Mouse (Mus musculus): ENCODE results near the gene Tef.

Tef gene

GRCm38 (mm10) chr15:81828426-81829207 lies 26.4 kb downstream of the Tef start:
- no peak for DNase-seq (ENCODE audit: low read depth, low spot score)

- DNase-seq (ENCODE audit: low read depth, low spot score), result no peak
These were observed 27.0 kb downstream of the Tef start for GRCm38 (mm10) chr15:81829208-81829580.

- DNase-seq (ENCODE audit: low read depth, low spot score), result no peak
These were observed 28.3 kb downstream of the Tef start for GRCm38 (mm10) chr15:81830530-81830929.

GRCm38 (mm10) chr15:81831136-81831825 lies 29.1 kb downstream of the Tef start:
- DNase-seq (ENCODE audit: low read depth, low spot score), result peak; percentile 93

- no peak for DNase-seq (ENCODE audit: low read depth, low spot score)
These were observed 30.0 kb downstream of the Tef start for GRCm38 (mm10) chr15:81832219-81832618.

- no peak for DNase-seq (ENCODE audit: low read depth, low spot score)
These were observed 31.3 kb downstream of the Tef start for GRCm38 (mm10) chr15:81833481-81833880.

- no peak for DNase-seq (ENCODE audit: low read depth, low spot score)
These were observed 32.1 kb downstream of the Tef start for GRCm38 (mm10) chr15:81834171-81834841.

GRCm38 (mm10) chr15:81835007-81835880 lies 33.0 kb downstream of the Tef start:
- no peak for DNase-seq (ENCODE audit: low read depth, low spot score)

GRCm38 (mm10) chr15:81836124-81836821 lies 34.1 kb downstream of the Tef start:
- no peak for DNase-seq (ENCODE audit: low read depth, low spot score)

- DNase-seq (ENCODE audit: low read depth, low spot score), result no peak
These were observed 35.0 kb downstream of the Tef start for GRCm38 (mm10) chr15:81836966-81837920.

GRCm38 (mm10) chr15:81838554-81839235 lies 36.5 kb downstream of the Tef start:
- DNase-seq (ENCODE audit: low read depth, low spot score), result no peak

- peak; percentile 36 for DNase-seq (ENCODE audit: low read depth, low spot score)
These were observed 37.4 kb downstream of the Tef start for GRCm38 (mm10) chr15:81839634-81840033.

- no peak for DNase-seq (ENCODE audit: low read depth, low spot score)
These were observed 38.1 kb downstream of the Tef start for GRCm38 (mm10) chr15:81840306-81840705.

- DNase-seq (ENCODE audit: low read depth, low spot score), result no peak
These were observed 40.1 kb downstream of the Tef start for GRCm38 (mm10) chr15:81842275-81842674.

- DNase-seq (ENCODE audit: low read depth, low spot score), result no peak
These were observed 42.9 kb downstream of the Tef start for GRCm38 (mm10) chr15:81845033-81845625.

- DNase-seq (ENCODE audit: low read depth, low spot score), result no peak
These were observed 43.5 kb downstream of the Tef start for GRCm38 (mm10) chr15:81845724-81846123.

GRCm38 (mm10) chr15:81846755-81847154 lies 44.5 kb downstream of the Tef start:
- DNase-seq (ENCODE audit: low read depth, low spot score), result no peak

GRCm38 (mm10) chr15:81847161-81847560 lies 44.9 kb downstream of the Tef start:
- DNase-seq (ENCODE audit: low read depth, low spot score), result no peak

GRCm38 (mm10) chr15:81847861-81848260 lies 45.6 kb downstream of the Tef start:
- DNase-seq (ENCODE audit: low read depth, low spot score), result no peak

Measured in retina, postnatal 7 days (tissue).